Mouse (Mus musculus) urinary bladder, postnatal 10 days (tissue): ENCODE results near the gene Map3k5.

Experiments used
- DNase-seq: peaks from one replicate; pipeline ENCODE4 v3.0.0; 2022; ENCODE audit warnings: low spot score

Map3k5 gene

DNA sequence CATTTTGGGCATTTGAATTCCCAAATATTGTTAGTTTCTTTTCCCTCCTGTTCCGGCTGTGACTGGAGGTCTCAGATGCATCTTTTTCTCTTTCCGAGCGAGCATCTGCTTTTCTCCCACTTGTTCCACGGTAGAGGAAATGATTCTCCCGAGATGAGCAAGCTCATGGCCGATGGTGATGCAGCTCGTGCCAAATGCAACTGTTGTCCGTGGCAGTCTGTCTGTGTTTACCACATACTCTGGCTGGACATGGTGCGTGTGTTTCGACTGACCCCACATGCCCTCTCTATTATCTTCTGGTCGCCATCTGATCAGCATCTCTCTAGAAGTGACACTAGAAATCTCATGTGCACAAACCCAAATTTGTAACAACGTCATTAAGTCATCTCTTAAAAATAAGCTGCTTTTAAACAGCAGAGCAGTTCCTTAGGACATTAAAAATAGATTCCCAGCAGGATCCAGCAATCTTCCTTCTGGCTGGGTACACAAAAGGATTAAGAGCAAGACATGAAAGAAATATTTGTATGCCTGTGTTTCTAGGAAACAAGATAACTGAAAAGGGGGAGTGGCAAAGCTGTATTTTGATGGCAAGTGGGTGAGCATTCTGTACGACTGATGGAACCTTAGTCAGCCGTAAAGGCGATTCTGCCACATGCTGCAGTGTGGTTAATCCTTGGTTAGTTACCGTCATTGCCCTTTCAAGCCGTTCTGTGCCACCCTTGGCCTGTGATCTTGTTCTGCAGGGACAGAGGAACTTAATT lies 72.2 kb downstream of the Map3k5 start:
- no peak for DNase-seq

DNA sequence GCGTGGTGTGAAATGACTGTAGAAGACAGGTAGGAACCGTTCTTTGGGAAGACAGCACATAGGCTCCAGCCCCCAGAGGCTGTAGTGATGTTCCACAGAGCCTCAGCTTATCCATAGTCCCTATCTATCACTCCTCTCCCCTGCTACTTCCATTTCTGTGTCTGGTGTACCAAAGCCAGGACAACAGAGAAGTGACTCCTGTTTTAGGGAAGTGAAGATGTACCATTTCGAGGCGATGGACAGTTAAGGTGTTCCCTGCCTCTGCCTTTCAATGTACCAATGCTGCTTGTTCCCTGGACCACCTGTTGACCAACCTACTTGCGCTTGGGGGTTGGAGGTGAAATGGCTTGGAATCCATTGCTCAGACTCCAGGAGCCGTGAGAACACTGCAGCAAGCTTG lies 75.0 kb downstream of the Map3k5 start:
- no peak for DNase-seq

DNA sequence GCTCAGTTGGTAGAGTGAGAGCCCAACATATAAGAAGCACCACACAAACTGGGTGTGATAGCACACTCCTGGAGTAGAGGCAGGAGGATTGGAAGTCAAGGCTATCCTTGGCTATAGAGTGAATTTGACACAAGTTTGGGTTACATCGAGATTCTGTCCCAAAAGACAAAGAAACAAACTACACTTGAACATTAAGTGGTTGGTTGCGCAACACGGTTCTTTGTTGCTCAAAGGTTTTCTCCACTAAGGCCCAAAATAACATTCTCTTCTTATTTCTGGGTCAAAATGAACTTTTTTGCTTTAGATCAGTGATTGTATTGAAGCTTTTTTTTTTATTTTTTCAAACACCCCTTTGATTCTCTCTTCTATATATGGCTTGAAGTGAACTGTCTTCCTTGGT lies 75.7 kb downstream of the Map3k5 start:
- DNase-seq = no peak

DNA sequence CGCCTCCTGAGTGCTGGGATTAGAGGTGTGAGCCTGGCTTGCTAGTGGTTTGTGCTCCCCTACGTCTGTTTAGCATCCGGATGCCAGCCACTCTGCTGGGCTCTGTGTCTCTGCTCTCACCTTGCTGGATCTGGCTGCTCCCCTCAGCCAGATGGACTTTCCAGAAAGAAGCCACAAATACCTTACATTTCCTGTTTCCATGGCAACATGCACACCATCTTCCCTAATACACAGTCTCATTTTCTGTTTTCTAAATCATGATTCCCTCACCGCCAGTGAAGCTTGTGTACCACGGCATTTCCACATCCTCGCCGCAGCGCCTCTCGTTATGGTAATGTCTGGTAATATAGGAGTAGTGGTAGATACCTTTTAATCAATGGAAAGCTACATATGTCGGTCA lies 84.1 kb downstream of the Map3k5 start:
- no peak for DNase-seq

DNA sequence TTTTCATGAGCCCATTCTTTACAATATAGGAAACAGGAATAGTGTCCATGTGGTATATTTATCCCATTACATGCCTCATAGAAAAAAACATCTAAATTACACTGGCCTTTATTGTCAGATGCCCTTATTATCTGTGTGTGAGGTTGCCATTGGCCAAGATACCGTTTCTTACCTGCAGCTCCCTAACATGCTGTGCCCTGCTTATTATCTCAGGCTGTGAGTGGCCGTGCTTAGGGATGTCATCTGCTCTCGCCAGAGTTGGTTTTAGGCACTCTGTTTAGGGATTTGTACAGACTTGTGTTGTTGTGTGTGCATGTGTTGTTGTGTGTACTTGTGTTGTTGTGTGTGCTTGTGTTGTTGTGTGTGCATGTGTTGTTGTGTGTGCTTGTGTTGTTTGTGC lies 84.5 kb downstream of the Map3k5 start:
- DNase-seq = no peak

DNA sequence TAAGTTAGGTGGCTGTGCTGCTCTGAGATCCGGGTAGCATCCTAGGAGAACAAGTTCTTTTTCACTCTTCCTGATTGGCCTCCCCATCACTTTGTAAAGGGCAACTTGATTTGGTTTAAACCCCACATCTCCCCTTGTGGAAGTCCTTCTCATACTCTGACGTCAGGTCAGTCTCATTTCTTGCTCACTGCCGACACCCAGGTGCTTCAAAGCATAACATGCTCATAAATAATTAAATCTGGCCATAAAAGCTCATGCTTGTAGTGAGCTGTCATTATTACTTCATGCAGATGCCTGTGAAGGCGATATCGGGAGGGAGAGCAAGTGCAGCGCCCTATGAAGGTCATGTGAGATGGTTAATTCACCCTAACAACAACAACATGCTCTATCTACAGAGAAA lies 87.0 kb downstream of the Map3k5 start:
- no peak for DNase-seq

DNA sequence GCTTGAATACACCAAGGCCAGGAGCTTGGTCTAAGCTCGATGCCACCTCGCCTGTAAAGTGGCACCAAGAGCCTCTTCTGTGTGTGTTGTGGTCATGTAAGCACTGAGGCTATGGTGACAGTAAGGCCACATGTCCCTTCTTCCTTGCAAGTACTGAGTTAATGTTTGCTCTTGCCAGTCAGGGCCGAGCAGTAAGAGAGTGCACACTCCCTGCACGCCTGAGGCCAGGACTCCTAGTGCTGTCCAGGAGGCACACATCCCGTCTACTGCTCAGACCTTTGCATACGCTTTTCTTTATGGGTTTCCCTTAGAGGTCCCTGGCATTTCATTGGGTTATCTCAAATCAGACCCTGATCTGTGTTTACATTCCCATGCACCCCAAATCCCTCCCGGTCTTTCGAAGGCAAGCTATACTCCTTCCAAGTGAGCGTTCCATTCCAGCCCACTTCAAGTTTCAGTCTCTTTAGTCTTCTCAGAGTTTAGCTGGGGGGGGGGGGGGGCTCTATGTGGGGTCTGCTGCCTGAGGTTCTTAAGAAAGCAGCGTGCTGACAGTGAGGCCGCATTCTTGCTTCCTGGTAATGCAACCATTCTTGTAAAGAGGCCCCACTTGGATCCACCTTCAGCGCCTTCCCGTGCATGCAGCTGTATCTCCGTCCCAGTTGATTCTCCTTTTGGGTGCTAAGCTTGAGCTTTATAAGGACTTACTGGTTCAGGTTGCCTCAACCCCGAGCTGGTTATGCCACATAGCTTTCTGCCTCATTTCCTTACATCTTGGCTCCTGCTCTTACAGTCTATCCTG lies 87.6 kb downstream of the Map3k5 start:
- DNase-seq = no peak

DNA sequence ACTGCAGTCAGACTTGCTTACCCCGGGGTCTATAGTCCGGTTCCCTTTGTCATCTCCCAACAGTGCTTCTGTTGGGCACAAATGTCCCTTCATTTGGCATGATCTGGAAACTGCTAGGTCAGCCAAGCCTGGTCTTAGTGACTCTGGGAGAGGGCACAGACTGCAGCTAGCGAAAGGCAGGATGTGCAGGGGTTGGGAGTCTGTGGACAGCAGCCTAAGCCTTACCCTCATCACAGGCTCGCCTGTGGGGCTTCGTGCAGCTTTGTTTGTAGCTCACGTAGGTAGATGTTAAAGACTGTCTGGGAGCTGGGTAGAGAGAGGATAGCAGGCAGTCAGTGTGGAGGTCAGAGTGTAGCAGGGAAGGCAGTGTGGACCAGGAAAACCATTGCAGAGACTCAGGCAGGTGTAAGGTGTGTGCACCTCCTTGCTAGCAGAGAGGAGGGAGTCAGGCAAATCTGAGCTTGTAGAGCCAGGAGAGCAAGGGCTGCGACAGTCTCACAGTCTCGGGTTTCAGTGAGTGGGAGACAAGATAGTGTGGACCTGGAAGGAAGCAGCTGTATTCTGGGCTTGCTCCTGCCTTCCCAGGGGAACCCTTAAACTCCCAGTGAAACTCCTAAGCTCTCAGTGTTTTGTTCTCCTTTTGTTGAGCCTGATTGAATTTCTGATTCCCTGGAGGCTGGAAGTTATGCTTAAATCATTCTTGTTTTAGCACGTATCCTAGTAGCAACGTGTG lies 88.5 kb downstream of the Map3k5 start:
- DNase-seq = no peak

DNA sequence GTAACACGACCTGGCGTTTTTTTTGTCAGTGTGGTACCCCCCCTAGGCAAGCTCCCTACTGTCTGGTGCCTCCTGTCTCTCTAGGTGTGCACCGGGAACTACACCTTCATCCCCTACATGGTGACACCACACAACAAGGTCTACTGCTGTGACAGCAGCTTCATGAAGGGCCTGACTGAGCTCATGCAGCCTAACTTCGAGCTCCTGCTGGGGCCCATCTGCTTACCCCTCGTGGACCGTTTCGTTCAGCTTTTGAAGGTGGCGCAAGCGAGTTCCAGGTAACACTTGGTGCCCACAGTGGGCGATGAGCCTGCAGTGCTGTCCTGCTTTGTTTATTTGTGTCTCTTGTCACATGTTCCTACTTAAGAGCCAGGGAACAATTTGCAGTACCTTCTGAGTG lies 89.3 kb downstream of the Map3k5 start:
- DNase-seq = no peak

DNA sequence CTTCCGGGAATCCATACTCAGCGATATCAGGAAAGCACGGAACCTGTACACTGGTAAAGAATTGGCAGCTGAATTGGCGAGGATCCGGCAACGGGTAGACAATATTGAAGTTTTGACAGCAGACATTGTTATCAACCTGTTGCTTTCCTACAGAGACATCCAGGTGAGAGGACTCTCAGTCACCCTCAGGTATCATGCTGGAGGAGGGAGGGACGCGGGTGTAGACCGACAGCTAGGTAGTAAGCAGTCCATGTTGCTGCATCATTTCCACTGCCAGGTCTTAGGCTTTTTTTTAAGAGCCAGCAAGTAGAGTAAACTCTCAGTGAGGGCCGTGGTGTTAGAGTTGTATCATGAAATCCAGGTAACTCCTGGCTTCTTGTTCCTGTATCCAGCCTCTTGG lies 90.6 kb downstream of the Map3k5 start:
- no peak for DNase-seq

DNA sequence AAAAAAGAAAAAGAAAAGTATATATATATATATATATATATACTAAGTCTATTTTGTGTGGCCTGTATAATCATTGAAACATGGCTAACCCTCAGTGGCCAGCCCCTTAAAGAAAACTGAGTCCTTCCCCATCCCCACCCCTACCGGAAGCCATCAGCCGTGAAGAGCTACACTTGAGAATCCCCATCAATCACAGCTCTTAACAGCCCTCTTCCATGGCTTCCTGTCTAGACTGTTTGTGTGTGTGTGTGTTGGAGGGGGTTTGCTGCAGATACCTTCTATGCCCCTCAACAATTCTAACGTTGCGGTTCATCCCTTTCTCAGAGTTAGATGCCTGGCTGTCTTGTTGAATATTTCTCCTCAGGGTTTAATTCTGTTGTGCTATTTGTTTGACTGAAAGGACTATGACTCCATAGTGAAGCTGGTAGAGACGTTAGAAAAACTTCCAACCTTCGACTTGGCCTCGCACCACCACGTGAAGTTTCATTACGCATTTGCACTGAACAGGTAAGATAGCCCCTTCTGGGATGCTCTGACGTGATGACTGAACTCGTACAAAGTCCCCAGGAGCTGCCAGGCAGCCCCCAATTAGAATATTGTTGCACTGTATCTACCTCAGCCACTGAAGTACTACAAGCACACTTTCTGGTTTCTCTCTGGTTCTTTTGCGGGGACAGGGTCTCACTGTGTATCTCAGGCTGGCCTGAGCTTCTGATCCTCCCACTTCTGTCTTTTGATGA lies 91.7 kb downstream of the Map3k5 start:
- no peak for DNase-seq

DNA sequence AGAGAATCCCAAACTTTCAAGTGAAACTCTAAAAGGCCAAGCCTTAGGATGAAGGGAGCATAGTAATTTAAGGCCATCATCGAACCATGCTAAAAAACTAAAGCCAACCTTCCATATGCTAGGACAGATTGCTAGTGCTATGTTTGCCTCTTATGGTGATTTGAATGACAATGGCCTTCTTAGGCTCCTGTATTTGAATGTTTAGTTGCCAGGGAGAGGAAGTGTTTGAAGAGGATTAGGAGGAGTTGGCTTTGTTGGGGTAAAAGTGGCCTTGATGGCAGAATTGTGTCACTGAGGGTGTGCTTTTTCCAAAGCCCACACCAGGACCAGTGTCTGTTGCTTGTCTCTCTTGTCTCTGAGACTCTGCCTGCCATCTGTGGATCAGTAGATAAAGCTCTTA lies 96.4 kb downstream of the Map3k5 start:
- no peak for DNase-seq

DNA sequence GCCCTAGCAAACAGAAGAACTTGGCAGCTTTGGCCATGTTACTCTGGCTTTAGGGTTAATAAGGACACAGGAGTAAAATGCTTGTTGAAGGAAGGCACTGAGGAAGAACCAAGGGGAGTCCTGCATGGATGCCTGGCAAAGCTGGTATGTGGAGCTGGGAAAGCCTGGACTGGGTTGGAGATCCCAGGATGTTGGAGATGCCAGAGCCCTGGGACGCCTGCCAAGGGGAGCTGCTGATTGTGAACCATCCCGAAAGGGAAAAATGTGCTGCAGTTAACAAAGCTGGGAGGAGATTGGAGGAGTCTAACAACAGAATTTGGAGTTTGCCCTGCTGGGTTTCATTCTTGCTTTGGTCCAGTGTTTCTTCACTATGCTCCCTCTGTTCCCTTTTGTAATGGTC lies 97.7 kb downstream of the Map3k5 start:
- no peak for DNase-seq

DNA sequence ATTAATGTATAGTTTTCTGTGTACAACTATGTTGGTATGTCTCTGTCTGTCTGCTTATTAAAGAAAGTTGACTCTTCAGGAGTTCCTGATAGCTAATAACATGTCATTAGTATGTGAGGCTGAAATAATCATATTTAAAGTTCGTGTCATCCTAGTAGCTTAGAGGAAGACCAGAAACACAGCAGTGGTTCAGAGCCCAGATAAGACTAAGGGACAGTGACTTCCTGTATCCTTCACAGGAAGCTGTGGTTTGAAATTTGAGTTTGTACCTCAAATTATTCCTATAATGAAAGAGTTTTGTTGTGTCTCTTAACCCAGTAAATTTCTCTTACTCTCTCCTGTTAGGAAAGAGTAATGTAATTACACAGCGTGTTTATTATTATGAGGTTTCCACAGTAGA lies 102.1 kb downstream of the Map3k5 start:
- DNase-seq = no peak

DNA sequence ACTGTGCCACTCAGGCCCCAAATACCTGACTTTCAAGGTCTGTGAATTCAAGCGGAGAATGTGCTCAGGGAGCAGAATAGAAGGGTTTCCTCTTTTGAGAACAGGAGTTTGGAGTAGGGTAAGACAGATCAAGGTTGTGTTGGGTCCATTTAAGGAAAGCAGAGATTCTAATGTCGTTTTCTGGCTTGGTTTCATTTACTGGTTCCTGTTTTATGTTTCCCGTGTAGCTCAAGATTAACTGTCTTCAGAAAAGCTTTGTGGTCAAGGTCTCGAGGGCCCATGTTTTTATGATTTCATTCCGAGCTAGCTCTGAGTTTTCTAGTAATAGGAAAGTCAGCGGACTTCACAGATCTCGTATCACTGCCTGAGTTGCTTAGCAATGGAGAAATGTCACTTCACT lies 102.6 kb downstream of the Map3k5 start:
- DNase-seq = no peak

DNA sequence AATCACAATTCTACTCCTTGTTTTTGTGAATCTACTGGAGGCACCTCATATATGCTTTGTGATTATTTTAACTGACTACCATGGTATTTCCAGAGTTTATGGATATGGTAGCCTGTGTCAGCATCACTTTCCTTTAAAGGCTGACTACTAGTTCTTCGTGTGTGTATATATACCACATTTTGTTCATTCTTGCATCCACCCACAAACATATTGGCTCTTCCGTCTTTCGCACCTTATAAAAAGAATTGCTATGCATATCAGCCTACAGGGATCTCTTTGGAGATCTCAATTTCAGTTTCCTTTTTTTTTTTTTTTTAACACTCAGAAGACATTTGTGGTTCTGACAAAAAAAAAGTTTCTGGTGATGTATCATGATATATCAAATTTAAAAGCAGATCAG lies 105.3 kb downstream of the Map3k5 start:
- DNase-seq = no peak

DNA sequence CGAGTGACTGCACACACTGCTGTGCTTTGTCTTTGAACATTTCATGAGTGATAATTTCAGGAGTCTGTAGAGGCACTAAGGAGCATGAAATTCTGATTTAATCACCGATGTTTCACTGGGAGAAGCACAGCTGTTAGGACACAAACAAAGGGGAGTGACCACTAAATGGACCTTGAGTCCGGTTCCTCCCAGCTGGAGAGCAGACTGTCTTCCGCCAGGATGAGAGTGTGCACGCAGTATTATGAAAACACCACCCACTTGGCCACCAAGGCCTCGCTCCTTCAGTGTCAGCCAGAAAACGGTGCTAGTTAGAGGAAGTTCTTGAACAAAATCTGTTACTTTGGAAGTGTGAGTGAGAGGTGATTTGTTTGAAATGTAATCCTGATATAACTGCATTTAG lies 105.8 kb downstream of the Map3k5 start:
- DNase-seq = no peak

DNA sequence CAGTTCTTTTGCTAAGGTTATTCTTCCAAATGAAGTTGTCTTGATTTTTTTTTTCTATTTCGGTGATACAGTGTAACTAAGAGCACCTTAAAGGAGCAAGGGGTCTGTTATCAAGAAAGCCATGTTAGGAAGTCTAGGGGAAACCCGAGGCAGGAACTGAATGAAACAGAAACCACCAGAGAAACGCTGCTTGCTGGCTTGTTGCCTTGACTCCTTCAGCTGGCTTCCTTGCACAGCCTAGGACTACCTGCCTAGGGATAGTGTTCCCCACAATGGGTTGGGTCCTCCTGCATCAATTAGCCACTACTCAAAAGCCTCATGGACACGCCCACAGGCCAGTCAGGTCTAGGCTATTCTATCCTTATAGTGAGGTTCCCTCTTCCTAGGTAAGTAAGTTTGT lies 106.4 kb downstream of the Map3k5 start:
- no peak for DNase-seq

DNA sequence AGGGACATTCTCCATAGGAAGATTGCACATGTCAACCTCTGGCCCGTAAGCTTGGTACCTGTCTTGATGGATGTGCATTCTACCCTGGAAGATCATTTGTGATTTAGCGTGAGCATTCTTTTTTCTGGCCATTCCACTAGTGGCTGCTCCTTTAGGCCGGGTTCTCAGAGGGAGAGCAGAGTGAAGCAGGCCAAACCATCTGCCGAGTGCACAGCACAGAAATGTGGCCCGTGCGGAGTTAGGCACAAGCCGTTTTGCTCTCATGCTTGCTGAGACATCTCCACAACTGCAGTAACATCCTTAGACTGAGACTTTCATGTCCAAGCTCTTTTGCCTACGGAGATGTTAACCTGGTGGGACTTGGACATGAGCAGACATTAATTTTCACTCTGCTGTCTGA lies 107.8 kb downstream of the Map3k5 start:
- DNase-seq = no peak

DNA sequence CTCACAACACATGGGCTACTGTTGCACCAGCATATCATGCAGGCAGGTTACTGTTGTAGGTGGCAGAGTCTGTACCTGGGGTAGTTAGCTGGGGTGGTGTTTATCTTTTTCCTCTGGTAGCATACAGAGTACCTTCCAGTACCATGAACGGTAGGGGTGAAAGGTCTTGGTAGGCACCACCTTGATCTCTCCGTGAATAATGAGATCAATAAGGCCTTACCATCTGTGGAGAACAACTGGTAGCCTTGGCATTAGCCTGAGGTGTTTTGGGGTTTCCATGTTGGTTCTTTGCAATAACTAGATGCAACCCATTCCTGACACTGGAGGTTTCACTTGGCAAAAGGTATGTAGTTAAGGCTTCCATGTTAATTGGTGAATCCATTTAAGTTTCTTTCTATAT lies 109.8 kb downstream of the Map3k5 start:
- no peak for DNase-seq

DNA sequence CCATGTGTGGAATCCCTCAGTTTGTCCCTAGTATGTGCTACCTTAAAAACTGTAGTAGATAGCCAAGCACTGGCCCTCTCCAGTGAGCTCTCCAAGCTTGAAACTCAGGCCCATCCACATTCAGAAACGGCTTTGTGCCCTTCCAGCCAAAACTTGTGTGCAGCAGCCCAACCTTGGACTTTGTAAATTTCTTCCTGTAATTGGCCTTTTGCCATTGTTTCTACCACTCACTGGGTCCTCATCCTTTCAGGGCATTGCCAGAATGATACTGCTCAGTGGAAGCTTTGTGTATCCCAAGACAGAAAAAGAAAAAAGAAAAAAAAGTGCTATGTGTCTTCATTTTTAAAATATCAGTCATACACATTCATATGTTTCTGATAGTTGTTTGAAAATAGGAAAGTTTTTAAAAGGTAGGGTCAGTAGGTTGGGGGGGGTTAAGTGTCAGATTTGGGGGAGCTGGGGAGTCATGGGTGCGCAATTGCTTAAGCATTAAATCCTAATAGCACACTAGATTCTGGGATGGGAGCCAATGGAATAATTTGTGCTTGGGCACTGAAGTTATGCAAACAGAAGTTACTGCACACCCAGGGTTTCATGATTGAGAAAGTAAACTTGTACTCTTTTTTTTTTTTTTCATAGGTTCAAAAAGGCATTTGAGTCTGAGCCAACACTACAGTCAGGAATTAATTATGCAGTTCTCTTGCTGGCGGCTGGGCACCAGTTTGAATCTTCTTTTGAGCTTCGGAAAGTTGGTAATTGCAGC lies 111.6 kb downstream of the Map3k5 start:
- DNase-seq = no peak
